Mouse (Mus musculus) urinary bladder, adult 18-20 months (tissue): ENCODE results near the gene Cnksr1.

Experiments used
- DNase-seq, 2 experiments: peaks; one replicate each; pipeline ENCODE4 v3.0.0; 2022; ENCODE audit warnings: low spot score in 2 of 2, mixed read lengths in 2 of 2

Cnksr1 gene

GRCm38 (mm10) chr4:134203340-134203896 is 34.8 kb downstream of the Cnksr1 start:
- DNase-seq: no peak

GRCm38 (mm10) chr4:134202904-134203303 is 35.3 kb downstream of the Cnksr1 start, which contains the start of gene Gm7534:
Gm7534 (minus strand) TSS chr4:134203004.
- no peak for DNase-seq

GRCm38 (mm10) chr4:134199371-134199770 is 38.8 kb downstream of the Cnksr1 start:
- no peak for DNase-seq

- DNase-seq: no peak
Measured at GRCm38 (mm10) chr4:134186268-134186667, 51.9 kb downstream of the Cnksr1 start.

GRCm38 (mm10) chr4:134185569-134185968 is 52.6 kb downstream of the Cnksr1 start:
- DNase-seq: no peak

GRCm38 (mm10) chr4:134183711-134184110 is 54.5 kb downstream of the Cnksr1 start:
- DNase-seq: no peak

- DNase-seq: no peak
Measured at GRCm38 (mm10) chr4:134181825-134182224, 56.4 kb downstream of the Cnksr1 start.

GRCm38 (mm10) chr4:134181112-134181511 is 57.1 kb downstream of the Cnksr1 start:
- DNase-seq: no peak
